Mouse (Mus musculus) monocyte, adult 5-6 weeks (primary cell): ENCODE measurements around the gene Gnb4. TPM values are rescaled to one million over a fixed set of nuclear protein-coding genes. Genes with fewer than 3 reads are reported as not detected.

Source experiments
- ATAC-seq: fragments of 153-309, 156-312 bp; replicated peaks from 2 replicates; pipeline ENCODE4 v1.8.0; 2017; ENCODE audit warnings: mild to moderate bottlenecking; ENCODE audit not compliant: low TSS enrichment, insufficient number of reproducible peaks, severe bottlenecking, poor library complexity, low FRiP score
- total RNA-seq: library from RNA; stranded (forward); fragments of 200-1000, 200-491, 200-594 nt; gene quantifications from 3 replicates; pipeline ENCODE4 v1.2.3, GENCODE M21; 2017

The Gnb4 gene
- total RNA-seq, 1 experiment from 2014 or later, result 1.4 TPM

GRCm38 (mm10) chr3:32537556-32537955, 78.8 kb downstream of the Gnb4 start:
- ATAC-seq, result no peak

GRCm38 (mm10) chr3:32535692-32536091, 80.7 kb downstream of the Gnb4 start:
- ATAC-seq, result no peak

Other genes starting within 250 kb of the Gnb4 start
- 43.9 to 60.4 TPM (median 50.6 TPM) in 3 replicates for gene Pik3ca, start 218.9 kb downstream of the Gnb4 start, total RNA-seq
- not detected in 3 replicates for gene Kcnmb3, start 124.4 kb downstream of the Gnb4 start, total RNA-seq
- gene Zfp639, start 106.3 kb downstream of the Gnb4 start, total RNA-seq, result 69.7 to 107 TPM (median 74.3 TPM) in 3 replicates
- 19.1 to 84.2 TPM (median 54.6 TPM) in 3 replicates for gene Mfn1, start 87.1 kb downstream of the Gnb4 start, total RNA-seq
- 53.7 to 82.1 TPM (median 65.7 TPM) in 3 replicates for gene Actl6a, start 89.7 kb upstream of the Gnb4 start, total RNA-seq
- gene Ndufb5, start 120.4 kb upstream of the Gnb4 start, total RNA-seq, result 91.5 to 116 TPM (median 116 TPM) in 3 replicates
- gene Mrpl47, start 121.0 kb upstream of the Gnb4 start, total RNA-seq, result 7.0 to 12.6 TPM (median 10.5 TPM) in 3 replicates
- gene Usp13, start 201.0 kb upstream of the Gnb4 start, total RNA-seq, result 0.21 TPM in 1 of 3 replicates, not detected in the others